Mouse (Mus musculus) c-Kit-positive CD71-positive TER-119-negative erythroid progenitor cells, embryonic 14.5 days (primary cell): ENCODE measurements at regions not wholly inside any gene's neighbourhood (a gene's known extent, or its start where the extent isn't known, plus 50 kb on each side); places are given as distances from the start of the nearest gene placed in this dataset.

Experiments used
- DNase-seq: peaks from one replicate; pipeline ENCODE4 v3.0.0-alpha.2; 2013; ENCODE audit warnings: low read depth

GRCm38 (mm10) chr14:80484256-80484655, 500.4 kb downstream of the Olfm4 start:
- DNase-seq: no peak

GRCm38 (mm10) chr14:80485149-80485548, 501.3 kb downstream of the Olfm4 start:
- no peak for DNase-seq

- no peak for DNase-seq
Measured at GRCm38 (mm10) chr14:80486605-80487004, 502.7 kb downstream of the Olfm4 start.

- no peak for DNase-seq
Measured at GRCm38 (mm10) chr14:80492043-80492900, 508.4 kb downstream of the Olfm4 start.

- no peak for DNase-seq
Measured at GRCm38 (mm10) chr14:80492901-80493279, 509.0 kb downstream of the Olfm4 start.

DNA sequence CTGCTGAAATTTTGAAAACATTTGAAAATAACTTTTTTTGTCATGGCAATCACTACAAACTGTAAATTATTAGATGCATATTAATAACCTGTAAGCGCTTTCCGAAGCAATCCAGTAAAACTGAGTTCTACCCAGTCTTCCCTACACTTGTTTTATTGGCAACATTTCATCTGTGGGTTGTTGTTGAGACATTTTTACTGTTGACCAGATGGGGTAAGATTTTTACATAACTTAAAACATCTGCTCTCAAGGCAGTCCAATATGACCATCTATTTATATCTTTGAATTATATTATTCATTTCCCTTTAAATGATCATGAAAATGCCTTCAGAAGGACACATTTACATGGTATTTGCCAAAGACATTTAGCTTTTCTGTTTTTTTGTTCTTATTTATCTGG, 520.5 kb downstream of the Olfm4 start:
- no peak for DNase-seq

DNA sequence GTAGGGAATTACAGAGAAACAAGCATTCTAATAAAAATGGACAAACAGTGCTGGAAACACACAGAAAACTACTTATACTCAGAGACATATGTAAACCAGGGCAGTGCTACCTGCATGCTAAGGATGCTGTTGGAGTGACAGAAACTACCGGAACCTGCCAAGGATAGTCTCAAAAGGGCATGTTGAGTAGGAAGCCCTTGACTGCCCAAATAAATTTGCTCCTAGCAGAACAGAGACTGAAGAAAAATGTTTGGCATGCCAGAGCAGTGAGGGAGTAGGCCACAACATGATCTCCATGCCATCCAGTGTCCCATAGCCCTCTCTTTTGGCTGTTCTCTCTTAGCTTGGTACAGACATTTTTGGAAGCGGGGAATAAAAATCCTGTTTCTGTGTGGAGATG, 532.7 kb downstream of the Olfm4 start:
- no peak for DNase-seq

DNA sequence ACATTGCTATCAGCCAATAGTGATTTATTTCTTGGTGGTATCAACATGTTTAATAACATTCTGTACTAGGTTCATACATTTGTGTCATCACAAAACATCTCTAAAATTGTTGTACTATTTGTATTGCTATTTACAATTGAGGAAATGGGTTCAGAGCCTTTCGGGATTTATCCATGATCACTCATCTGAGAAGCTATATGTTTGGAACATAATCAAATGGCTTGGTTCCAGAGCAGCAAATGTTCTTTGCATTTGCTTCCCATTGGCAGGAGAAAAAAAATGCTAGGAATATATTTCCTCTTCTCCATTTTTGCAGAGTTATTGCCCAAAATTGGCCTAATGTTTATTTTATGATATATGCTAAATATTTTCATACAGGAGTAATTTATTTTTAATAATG, 537.3 kb downstream of the Olfm4 start:
- DNase-seq: no peak

DNA sequence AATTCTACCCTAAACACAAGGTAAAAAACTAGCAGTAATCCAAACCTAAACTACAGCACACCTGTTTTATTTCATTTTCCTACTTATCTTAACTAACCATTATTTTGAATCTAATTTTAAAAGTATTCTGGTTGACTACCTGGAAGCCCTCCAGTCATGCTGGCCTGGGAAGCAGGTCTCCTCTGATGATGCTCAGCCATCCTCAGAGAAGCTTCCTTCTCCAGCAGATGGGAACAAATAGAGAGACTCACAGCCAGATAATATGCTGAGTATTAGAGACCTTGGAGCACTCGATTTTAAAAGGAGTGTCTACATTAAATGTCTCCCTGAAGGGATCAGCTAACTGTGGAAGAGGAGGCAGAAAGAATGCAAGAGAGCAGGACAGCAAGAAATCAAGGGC, 537.8 kb downstream of the Olfm4 start:
- DNase-seq: no peak

DNA sequence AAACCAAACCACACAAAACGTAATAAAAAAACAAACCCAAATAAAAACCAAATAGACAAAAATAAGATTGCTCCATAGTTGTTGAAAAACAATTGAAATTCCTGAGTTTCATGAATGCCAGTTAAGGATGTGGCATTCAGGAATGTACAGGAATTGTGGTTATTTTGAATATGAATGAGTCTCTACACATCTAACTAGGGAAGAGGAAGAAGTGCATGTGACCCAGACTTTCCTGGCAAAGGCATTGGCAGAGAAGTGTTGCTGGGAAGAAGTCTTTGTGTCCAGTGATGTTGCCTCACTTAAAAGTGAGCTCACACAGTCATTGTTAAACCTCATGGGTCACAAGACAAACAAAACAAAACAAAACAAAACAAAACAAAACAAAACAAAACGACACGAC, 538.7 kb downstream of the Olfm4 start:
- no peak for DNase-seq

- DNase-seq: no peak
Measured at GRCm38 (mm10) chr14:80528419-80529028, 544.6 kb downstream of the Olfm4 start.

DNA sequence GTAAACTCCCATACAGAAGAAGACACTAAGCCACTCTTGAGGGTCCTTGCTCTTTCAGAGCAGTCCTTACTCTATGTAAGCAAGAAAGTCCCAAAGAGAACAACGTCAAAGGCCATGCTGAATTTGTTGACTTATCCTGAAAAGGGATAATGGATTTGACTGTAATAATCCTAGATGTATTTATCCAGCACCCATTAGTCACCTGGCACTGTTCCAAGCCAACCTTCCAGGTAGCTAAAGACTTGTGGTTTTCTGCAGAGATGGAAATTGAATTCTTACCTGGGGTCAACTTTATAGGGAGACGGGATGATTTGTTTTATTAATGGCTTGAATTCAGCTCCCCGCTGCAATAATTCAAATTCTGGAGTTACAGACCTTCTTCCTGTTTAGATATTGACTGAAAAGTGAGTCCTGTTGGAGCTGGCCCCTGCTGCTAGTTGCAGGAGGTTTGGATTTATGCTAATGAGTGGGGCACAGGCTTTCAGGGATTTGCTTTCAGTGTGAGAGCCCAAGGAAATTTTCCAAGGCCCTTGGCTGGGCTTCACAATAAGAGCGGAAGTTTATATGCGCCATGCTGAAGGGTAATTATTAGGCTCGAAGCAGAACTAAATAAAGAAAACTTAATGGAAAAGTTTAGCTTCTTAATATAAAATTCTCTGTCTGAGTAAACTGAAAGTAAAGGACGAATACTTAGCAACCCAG, 552.3 kb downstream of the Olfm4 start:
- DNase-seq: no peak

DNA sequence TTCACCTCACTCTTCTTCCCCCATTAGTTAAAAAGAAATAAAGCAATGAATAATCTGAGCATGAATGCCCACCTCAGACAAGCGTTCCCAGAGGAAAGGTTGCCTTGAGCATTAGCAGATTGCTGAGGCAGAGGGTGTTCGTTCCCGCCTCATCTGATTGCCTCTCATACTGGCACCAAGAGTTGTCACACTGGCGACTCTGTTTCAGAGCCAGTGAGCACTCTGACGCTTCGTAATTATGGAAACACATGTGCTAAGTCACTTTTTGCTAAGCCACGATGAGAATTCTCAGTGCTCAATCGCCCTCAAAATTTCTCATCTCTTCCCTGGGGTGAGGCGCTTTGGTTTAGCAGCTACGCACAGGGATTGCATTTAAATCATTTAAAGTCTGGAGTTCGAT, 576.1 kb downstream of the Olfm4 start:
- DNase-seq: no peak
